Mouse (Mus musculus) MEL (cell line): Measurements from ENCODE around the gene Utf1.
A peak's percentile ranks its signal among the peaks of the same experiment; 100 is the strongest.

ENCODE experiments used
- CTCF ChIP-seq, 3 experiments: IDR thresholded peaks in 2 of 3; conservative IDR thresholded peaks in 1 of 3; 2 replicates each; pipeline ENCODE4 v1.5.1; 2011 to 2012; ENCODE audit warnings: low read length in 3 of 3, low read depth in 2 of 3, mild to moderate bottlenecking in 2 of 3, improper control_type of control experiment in 1 of 3, inconsistent platforms in 1 of 3, mixed read lengths in 1 of 3, moderate library complexity in 1 of 3; ENCODE audit not compliant: control insufficient read depth in 1 of 3, insufficient read depth in 1 of 3, poor library complexity in 1 of 3, severe bottlenecking in 1 of 3
- E2F4 ChIP-seq: IDR thresholded peaks from 2 replicates; pipeline ENCODE4 v1.6.1; 2011; ENCODE audit warnings: low read depth, low read length, improper control_type of control experiment, borderline replicate concordance
- EP300 ChIP-seq, 2 experiments: IDR thresholded peaks; 2 replicates each; pipeline ENCODE4 v1.6.1; 2011; ENCODE audit warnings: improper control_type of control experiment in 2 of 2, low read length in 2 of 2, low read depth in 1 of 2, mild to moderate bottlenecking in 1 of 2
- MYC ChIP-seq: IDR thresholded peaks from 2 replicates; pipeline ENCODE4 v1.6.1; 2011; ENCODE audit warnings: low read depth, mild to moderate bottlenecking, low read length, improper control_type of control experiment, moderate library complexity
- ZNF384 ChIP-seq: IDR thresholded peaks from 2 replicates; pipeline ENCODE4 v1.6.1; 2012; ENCODE audit warnings: low read depth, mild to moderate bottlenecking, inconsistent platforms, low read length, improper control_type of control experiment

- TF ChIP-seq E2F4 (no peak), EP300 (IDR thresholded peaks at IDR 0.05; ENCODE audit: low read depth in 1 of 2, low read length in 2 of 2) (no peak), ZNF384 (no peak), MYC (no peak), CTCF (IDR thresholded peaks at IDR 0.05 in 2 of 3, conservative IDR thresholded peaks at IDR 0.05 in 1 of 3; ENCODE audit: control insufficient read depth in 1 of 3, insufficient read depth in 1 of 3, low read depth in 2 of 3, low read length in 3 of 3, poor library complexity in 1 of 3, severe bottlenecking in 1 of 3) (peak; percentile 21 to 52 (median 47); a peak in 4 of 6 replicates)
Observed at GRCm38 (mm10) chr7:139930732-139931131, 12.9 kb upstream of the Utf1 start.
